Mouse (Mus musculus): ENCODE results near the gene Gstm6. TPM values are rescaled to one million over a fixed set of nuclear protein-coding genes. Genes with fewer than 3 reads are reported as not detected.

The Gstm6 gene
- total and polyA plus RNA-seq, 3 experiments = 0.16 TPM; not detected in 2

DNA sequence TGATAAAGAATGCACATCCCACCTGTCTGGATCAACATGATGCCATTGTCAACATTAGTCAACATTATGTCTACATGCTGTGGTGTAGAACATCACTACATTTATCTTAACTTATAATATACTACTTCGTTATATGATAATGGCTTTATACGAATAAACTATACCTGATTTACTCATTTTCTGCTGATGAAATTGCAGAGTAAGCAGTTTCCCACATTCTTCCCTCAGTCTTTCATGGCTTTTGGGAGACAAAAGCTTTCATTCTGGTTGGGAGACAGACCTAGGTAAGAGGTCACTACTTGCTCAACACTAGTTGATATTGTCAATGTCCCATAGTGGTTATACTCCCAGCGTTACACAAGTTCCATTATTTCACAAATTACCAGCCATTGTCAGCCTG lies 18.2 kb downstream of the Gstm6 start:
- Histone ChIP-seq H3K9me3 (replicated peaks) (no peaks in the 10 kb centered on the region), H3K4me3 (ENCODE audit: low read depth, low read length) (no peak overlapping the region), H3K4me1 (ENCODE audit: insufficient read depth, low read depth, low read length) (no peaks in the 10 kb centered on the region), H3K27me3 (ENCODE audit: insufficient read depth, low read length) (peaks cover 6% of the 10 kb centered on the region), H3K36me3 (replicated peaks) (no peaks in the 10 kb centered on the region)
- ATAC-seq (ENCODE audit: extremely low read depth, insufficient number of reproducible peaks, low FRiP score, poor library complexity, severe bottlenecking) = no peak
- DNase-seq (ENCODE audit: low spot score) = no peak
- TF ChIP-seq TAL1 (conservative IDR thresholded peaks at IDR 0.05; ENCODE audit: low read depth, low read length) (no peak), CTCF (IDR thresholded peaks at IDR 0.05; ENCODE audit: low read depth, low read length) (no peak), GATA2 (IDR thresholded peaks at IDR 0.05; ENCODE audit: borderline replicate concordance, low read depth, low read length) (no peak), GATA1 (IDR thresholded peaks at IDR 0.05; ENCODE audit: borderline replicate concordance, low read length) (no peak), POLR2AphosphoS5 (IDR thresholded peaks at IDR 0.05; ENCODE audit: insufficient replicate concordance, low read depth, low read length) (no peak)

DNA sequence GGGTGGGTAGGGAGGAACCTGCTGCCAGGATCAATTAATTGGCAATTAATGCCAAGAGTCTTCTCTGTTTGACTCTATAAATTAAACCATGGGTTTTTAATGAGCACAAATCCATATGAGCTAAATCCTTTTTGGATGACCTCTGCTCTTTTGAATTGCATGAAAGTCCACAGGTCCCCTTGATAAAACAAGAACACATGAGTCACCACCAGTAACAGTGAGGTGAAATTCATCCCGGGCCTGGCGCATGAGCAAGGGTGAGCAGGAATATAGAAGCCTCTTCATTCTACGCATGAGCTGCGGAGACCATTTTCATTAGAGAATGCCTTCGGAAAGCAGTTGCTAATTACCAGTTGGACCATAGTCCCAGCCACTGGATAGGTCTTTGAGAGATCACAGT lies 23.2 kb downstream of the Gstm6 start:
- Histone ChIP-seq H3K27me3 (ENCODE audit: insufficient read depth, low read length) (peaks cover 7% of the 10 kb centered on the region; the same call in 1 of the 2 replicates), H3K4me1 (ENCODE audit: insufficient read depth, low read depth, low read length) (no peaks in the 10 kb centered on the region), H3K36me3 (replicated peaks) (no peaks in the 10 kb centered on the region), H3K4me3 (ENCODE audit: low read depth, low read length) (no peak overlapping the region), H3K9me3 (replicated peaks) (no peaks in the 10 kb centered on the region)
- DNase-seq (ENCODE audit: low spot score) = no peak
- TF ChIP-seq TAL1 (conservative IDR thresholded peaks at IDR 0.05; ENCODE audit: low read depth, low read length) = no peak
- TF ChIP-seq POLR2AphosphoS5 (IDR thresholded peaks at IDR 0.05; ENCODE audit: insufficient replicate concordance, low read depth, low read length) = no peak
- TF ChIP-seq GATA2 (IDR thresholded peaks at IDR 0.05; ENCODE audit: borderline replicate concordance, low read depth, low read length) = no peak
- TF ChIP-seq GATA1 (IDR thresholded peaks at IDR 0.05; ENCODE audit: borderline replicate concordance, low read length) = no peak
- TF ChIP-seq CTCF (IDR thresholded peaks at IDR 0.05; ENCODE audit: low read depth, low read length) = no peak
- no peak for ATAC-seq (ENCODE audit: extremely low read depth, insufficient number of reproducible peaks, low FRiP score, poor library complexity, severe bottlenecking)

DNA sequence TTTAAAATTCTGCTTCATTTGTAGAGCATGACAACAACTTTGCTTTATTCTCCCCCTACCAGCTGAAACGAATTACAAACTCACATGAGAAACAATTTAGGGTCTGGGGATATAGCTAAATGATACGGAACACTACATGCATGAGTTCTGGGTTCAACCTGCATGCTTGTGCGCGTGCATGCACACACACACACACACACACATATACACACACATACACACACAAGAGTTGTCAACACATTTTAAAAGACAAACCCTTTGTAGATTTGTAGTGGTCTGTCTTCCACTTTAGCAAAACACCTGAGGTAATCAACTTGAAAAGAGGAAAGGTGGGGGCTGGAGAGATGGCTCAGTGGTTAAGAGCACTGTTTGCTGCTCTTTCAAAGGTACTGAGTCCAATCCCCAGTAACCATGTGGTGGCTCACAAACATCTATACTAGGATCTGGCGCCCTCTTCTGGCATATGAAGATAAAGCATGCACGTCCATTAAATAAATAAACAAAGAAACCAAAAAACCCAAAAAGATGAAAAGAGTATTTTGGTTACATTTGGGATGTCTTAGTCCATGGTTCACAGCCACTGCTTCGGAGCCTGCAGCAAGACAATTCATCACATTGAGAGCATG lies 25.7 kb downstream of the Gstm6 start:
- H3K4me1 ChIP-seq (ENCODE audit: insufficient read depth, low read depth, low read length) = no peaks in the 10 kb centered on the region
- H3K27me3 ChIP-seq (ENCODE audit: insufficient read depth, low read length) = peaks cover 11% of the 10 kb centered on the region; the same call in 1 of the 2 replicates
- no peaks in the 10 kb centered on the region for H3K9me3 ChIP-seq (replicated peaks)
- TF ChIP-seq CTCF (IDR thresholded peaks at IDR 0.05; ENCODE audit: low read depth, low read length) = no peak
- no peak for TF ChIP-seq GATA1 (IDR thresholded peaks at IDR 0.05; ENCODE audit: borderline replicate concordance, low read length)
- TF ChIP-seq POLR2AphosphoS5 (IDR thresholded peaks at IDR 0.05; ENCODE audit: insufficient replicate concordance, low read depth, low read length) = no peak
- TF ChIP-seq GATA2 (IDR thresholded peaks at IDR 0.05; ENCODE audit: borderline replicate concordance, low read depth, low read length) = no peak
- no peak for TF ChIP-seq TAL1 (conservative IDR thresholded peaks at IDR 0.05; ENCODE audit: low read depth, low read length)
- DNase-seq (ENCODE audit: low spot score) = no peak
- no peak for ATAC-seq (ENCODE audit: extremely low read depth, insufficient number of reproducible peaks, low FRiP score, poor library complexity, severe bottlenecking)
- no peak overlapping the region for H3K4me3 ChIP-seq (ENCODE audit: low read depth, low read length)
- H3K36me3 ChIP-seq (replicated peaks) = no peaks in the 10 kb centered on the region

DNA sequence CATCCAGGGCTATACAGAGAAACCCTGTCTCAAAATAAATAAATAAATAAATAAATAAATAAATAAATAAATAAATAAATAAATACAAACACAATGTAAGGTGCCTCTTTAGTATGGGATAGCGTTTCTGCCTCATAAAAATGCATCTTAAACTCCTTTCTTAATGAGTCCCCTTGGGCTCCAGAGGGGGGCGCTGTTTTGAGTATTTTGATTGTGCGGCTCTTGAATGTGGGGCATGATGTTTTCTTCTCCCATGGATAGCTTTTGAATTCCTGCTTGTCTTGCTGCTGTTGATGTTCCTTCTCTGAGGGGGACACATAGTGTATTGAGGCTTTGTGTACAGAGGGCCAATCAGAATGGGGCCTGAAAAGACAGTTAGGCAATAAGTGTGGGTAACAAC lies 26.5 kb downstream of the Gstm6 start:
- Histone ChIP-seq H3K4me3 (ENCODE audit: low read depth, low read length) (no peak overlapping the region), H3K9me3 (replicated peaks) (no peaks in the 10 kb centered on the region), H3K4me1 (ENCODE audit: insufficient read depth, low read depth, low read length) (no peaks in the 10 kb centered on the region), H3K36me3 (replicated peaks) (no peaks in the 10 kb centered on the region), H3K27me3 (ENCODE audit: insufficient read depth, low read length) (peaks cover 11% of the 10 kb centered on the region; the same call in 1 of the 2 replicates)
- no peak for ATAC-seq (ENCODE audit: extremely low read depth, insufficient number of reproducible peaks, low FRiP score, poor library complexity, severe bottlenecking)
- TF ChIP-seq GATA2 (IDR thresholded peaks at IDR 0.05; ENCODE audit: borderline replicate concordance, low read depth, low read length) (no peak), TAL1 (conservative IDR thresholded peaks at IDR 0.05; ENCODE audit: low read depth, low read length) (no peak), CTCF (IDR thresholded peaks at IDR 0.05; ENCODE audit: low read depth, low read length) (peak; percentile 14; the same call in 1 of the 2 replicates), GATA1 (IDR thresholded peaks at IDR 0.05; ENCODE audit: borderline replicate concordance, low read length) (no peak), POLR2AphosphoS5 (IDR thresholded peaks at IDR 0.05; ENCODE audit: insufficient replicate concordance, low read depth, low read length) (no peak)
- no peak for DNase-seq (ENCODE audit: low spot score)

DNA sequence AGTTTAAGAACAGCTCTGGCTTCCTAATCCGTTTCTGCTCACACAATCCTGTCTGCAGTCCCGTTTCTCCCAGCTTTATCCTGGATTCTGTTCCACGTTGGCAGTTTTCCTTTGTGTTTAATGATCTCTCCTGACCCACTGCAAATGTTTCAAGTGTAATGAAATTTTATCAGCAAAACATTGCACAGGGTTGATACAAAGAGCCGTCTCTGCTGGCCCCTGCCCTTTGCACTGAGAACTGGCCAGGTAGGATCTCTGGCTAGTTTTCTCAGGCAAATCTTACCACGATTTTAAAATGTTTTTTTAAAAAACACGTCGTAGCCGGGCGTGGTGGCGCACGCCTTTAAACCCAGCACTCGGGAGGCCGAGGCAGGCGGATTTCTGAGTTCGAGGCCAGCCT lies 26.9 kb downstream of the Gstm6 start:
- H3K4me1 ChIP-seq (ENCODE audit: insufficient read depth, low read depth, low read length) = no peaks in the 10 kb centered on the region
- no peak for TF ChIP-seq GATA1 (IDR thresholded peaks at IDR 0.05; ENCODE audit: borderline replicate concordance, low read length)
- no peak for TF ChIP-seq POLR2AphosphoS5 (IDR thresholded peaks at IDR 0.05; ENCODE audit: insufficient replicate concordance, low read depth, low read length)
- TF ChIP-seq CTCF (IDR thresholded peaks at IDR 0.05; ENCODE audit: low read depth, low read length) = no peak
- no peak for TF ChIP-seq TAL1 (conservative IDR thresholded peaks at IDR 0.05; ENCODE audit: low read depth, low read length)
- TF ChIP-seq GATA2 (IDR thresholded peaks at IDR 0.05; ENCODE audit: borderline replicate concordance, low read depth, low read length) = no peak
- DNase-seq (ENCODE audit: low spot score) (no peak), ATAC-seq (ENCODE audit: extremely low read depth, insufficient number of reproducible peaks, low FRiP score, poor library complexity, severe bottlenecking) (no peak)
- H3K9me3 ChIP-seq (replicated peaks) = no peaks in the 10 kb centered on the region
- H3K4me3 ChIP-seq (ENCODE audit: low read depth, low read length) = no peak overlapping the region
- H3K27me3 ChIP-seq (ENCODE audit: insufficient read depth, low read length) = peaks cover 11% of the 10 kb centered on the region; the same call in 1 of the 2 replicates
- H3K36me3 ChIP-seq (replicated peaks) = no peaks in the 10 kb centered on the region

DNA sequence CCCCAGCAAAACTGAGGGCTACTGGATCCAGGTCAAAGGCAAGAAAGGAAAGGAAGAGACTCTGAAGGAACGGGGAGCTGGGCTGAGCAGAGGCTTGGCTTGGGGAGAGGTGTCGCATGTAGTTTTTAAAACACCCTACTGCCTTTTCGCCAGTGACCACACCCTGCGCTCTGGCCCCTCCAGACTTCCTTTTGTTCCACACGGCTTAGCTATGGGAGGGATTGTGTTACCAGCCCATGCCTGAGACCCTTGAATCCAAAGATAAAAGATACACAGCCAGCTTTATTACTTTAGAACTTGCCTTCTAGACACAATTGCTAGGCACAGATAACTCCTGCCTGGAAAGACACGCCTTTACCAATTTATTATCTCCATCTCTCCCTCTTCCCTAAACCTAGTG lies 37.6 kb downstream of the Gstm6 start:
- Histone ChIP-seq H3K4me1 (ENCODE audit: insufficient read depth, low read depth, low read length) (no peaks in the 10 kb centered on the region), H3K4me3 (ENCODE audit: low read depth, low read length) (no peak overlapping the region), H3K9me3 (replicated peaks) (no peaks in the 10 kb centered on the region), H3K36me3 (replicated peaks) (no peaks in the 10 kb centered on the region), H3K27me3 (ENCODE audit: insufficient read depth, low read length) (peaks cover 27% of the 10 kb centered on the region)
- no peak for ATAC-seq (ENCODE audit: extremely low read depth, insufficient number of reproducible peaks, low FRiP score, poor library complexity, severe bottlenecking)
- TF ChIP-seq POLR2AphosphoS5 (IDR thresholded peaks at IDR 0.05; ENCODE audit: insufficient replicate concordance, low read depth, low read length) = no peak
- TF ChIP-seq GATA2 (IDR thresholded peaks at IDR 0.05; ENCODE audit: borderline replicate concordance, low read depth, low read length) = no peak
- no peak for TF ChIP-seq TAL1 (conservative IDR thresholded peaks at IDR 0.05; ENCODE audit: low read depth, low read length)
- no peak for TF ChIP-seq GATA1 (IDR thresholded peaks at IDR 0.05; ENCODE audit: borderline replicate concordance, low read length)
- TF ChIP-seq CTCF (IDR thresholded peaks at IDR 0.05; ENCODE audit: low read depth, low read length) = no peak
- no peak for DNase-seq (ENCODE audit: low spot score)

All from G1E (cell line).